Mouse (Mus musculus) ES-Bruce4 (cell line): ENCODE results near the gene Ctla4.

ENCODE experiments used
- CTCF ChIP-seq: IDR thresholded peaks from one replicate; pipeline ENCODE4 v1.8.1; 2011; ENCODE audit warnings: low read depth, low read length
- POLR2A ChIP-seq: IDR thresholded peaks from one replicate; pipeline ENCODE4 v1.8.1; 2011; ENCODE audit warnings: low read length; ENCODE audit not compliant: insufficient read depth

- TF ChIP-seq CTCF (peak; percentile 8), POLR2A (no peak)
Measured at GRCm38 (mm10) chr1:60962095-60962494, 75.3 kb downstream of the Ctla4 start.
